Mouse (Mus musculus): ENCODE measurements around the gene Wwp2.
"Not testable (repeated sequence)": the region's sequence is repeated elsewhere in the genome, so short reads cannot be mapped to it uniquely, and the experiment has no call there.

The Wwp2 gene

GRCm38 (mm10) chr8:107476786-107477185, 40.6 kb downstream of the Wwp2 start:
- not testable (repeated sequence) for DNase-seq

GRCm38 (mm10) chr8:107478728-107479127, 42.6 kb downstream of the Wwp2 start:
- DNase-seq, result no peak

GRCm38 (mm10) chr8:107480436-107480835, 44.3 kb downstream of the Wwp2 start:
- DNase-seq, result no peak

GRCm38 (mm10) chr8:107483250-107483649, 47.1 kb downstream of the Wwp2 start:
- DNase-seq, result no peak

- no peak for DNase-seq
Measured at GRCm38 (mm10) chr8:107484956-107485355, 48.8 kb downstream of the Wwp2 start.

- no peak for DNase-seq
Measured at GRCm38 (mm10) chr8:107488551-107488950, 52.4 kb downstream of the Wwp2 start.

- DNase-seq, result no peak
Measured at GRCm38 (mm10) chr8:107489086-107489485, 52.9 kb downstream of the Wwp2 start.

- no peak for DNase-seq
Measured at GRCm38 (mm10) chr8:107489921-107490320, 53.8 kb downstream of the Wwp2 start.

- no peak for DNase-seq
Measured at GRCm38 (mm10) chr8:107490649-107491048, 54.5 kb downstream of the Wwp2 start.

- no peak for DNase-seq
Measured at GRCm38 (mm10) chr8:107491212-107491611, 55.0 kb downstream of the Wwp2 start.

- DNase-seq, result no peak
Measured at GRCm38 (mm10) chr8:107491831-107492230, 55.7 kb downstream of the Wwp2 start.

GRCm38 (mm10) chr8:107492802-107493201, 56.6 kb downstream of the Wwp2 start:
- DNase-seq, result no peak

GRCm38 (mm10) chr8:107495425-107495824, 59.3 kb downstream of the Wwp2 start:
- DNase-seq, result no peak

GRCm38 (mm10) chr8:107497708-107498107, 61.5 kb downstream of the Wwp2 start:
- no peak for DNase-seq

GRCm38 (mm10) chr8:107498390-107498789, 62.2 kb downstream of the Wwp2 start:
- DNase-seq, result no peak

GRCm38 (mm10) chr8:107498806-107499205, 62.6 kb downstream of the Wwp2 start:
- DNase-seq, result no peak

GRCm38 (mm10) chr8:107499519-107499918, 63.4 kb downstream of the Wwp2 start:
- no peak for DNase-seq

- no peak for DNase-seq
Measured at GRCm38 (mm10) chr8:107502407-107502806, 66.2 kb downstream of the Wwp2 start.

- peak; percentile 5 for DNase-seq
Measured at GRCm38 (mm10) chr8:107502922-107503321, 66.8 kb downstream of the Wwp2 start.

GRCm38 (mm10) chr8:107503354-107503753, 67.2 kb downstream of the Wwp2 start:
- no peak for DNase-seq

GRCm38 (mm10) chr8:107504239-107504985, 68.2 kb downstream of the Wwp2 start:
- no peak for DNase-seq

GRCm38 (mm10) chr8:107505271-107505670, 69.1 kb downstream of the Wwp2 start:
- no peak for DNase-seq

- DNase-seq, result no peak
Measured at GRCm38 (mm10) chr8:107507019-107507418, 70.9 kb downstream of the Wwp2 start.

- no peak for DNase-seq
Measured at GRCm38 (mm10) chr8:107510204-107510603, 74.0 kb downstream of the Wwp2 start.

GRCm38 (mm10) chr8:107510766-107511165, 74.6 kb downstream of the Wwp2 start:
- DNase-seq, result no peak

Measured in thymus, postnatal 14 days (tissue).